Mouse (Mus musculus) bone marrow macrophage, adult 2 months (primary cell): ENCODE results near the gene Chrm1. TPM values are rescaled to one million over a fixed set of nuclear protein-coding genes. Genes with fewer than 3 reads are reported as not detected.

Experiments
- H3K27ac ChIP-seq: 2 replicates; pipeline ENCODE4 v1.5.1; 2012; ENCODE audit warnings: low read depth, low read length; ENCODE audit not compliant: insufficient read depth
- H3K4me1 ChIP-seq: 2 replicates; pipeline ENCODE4 v1.6.1; 2012; ENCODE audit warnings: low read length; ENCODE audit not compliant: control insufficient read depth, insufficient read depth
- H3K4me3 ChIP-seq: 2 replicates; pipeline ENCODE4 v1.5.1; 2012; ENCODE audit warnings: mild to moderate bottlenecking, low read length, moderate library complexity; ENCODE audit not compliant: insufficient read depth
- CTCF ChIP-seq: IDR thresholded peaks from 2 replicates; pipeline ENCODE4 v1.5.1; 2012; ENCODE audit warnings: low read depth, mild to moderate bottlenecking, low read length, moderate library complexity
- POLR2A ChIP-seq: IDR thresholded peaks from 2 replicates; pipeline ENCODE4 v1.6.1; 2012; ENCODE audit warnings: mild to moderate bottlenecking, low read depth, low read length, borderline replicate concordance
- polyA plus RNA-seq: library from polyadenylated mRNA; stranded (reverse); fragments of >200 nt; gene quantifications from 2 replicates; pipeline ENCODE4 v1.2.4, GENCODE M21; 2012; ENCODE audit not compliant: missing spikeins, insufficient read depth, insufficient read length

Chrm1 gene
- polyA plus RNA-seq, 1 experiment = not detected

- no peak overlapping the region for H3K4me3 ChIP-seq
- TF ChIP-seq POLR2A (no peak), CTCF (no peak)
- no peaks in the 10 kb centered on the region for H3K4me1 ChIP-seq
- H3K27ac ChIP-seq = no peak overlapping the region
These were observed 7.8 kb upstream of the Chrm1 start for GRCm38 (mm10) chr19:8655833-8656232.

- Histone ChIP-seq H3K4me1 (no peaks in the 10 kb centered on the region), H3K4me3 (no peak overlapping the region), H3K27ac (no peak overlapping the region)
- no peak for TF ChIP-seq CTCF
- no peak for TF ChIP-seq POLR2A
These were observed 7.2 kb upstream of the Chrm1 start for GRCm38 (mm10) chr19:8656341-8656740.

- peak overlapping the region; percentile 51 for H3K4me3 ChIP-seq
- 0 out of 2 replicates have a peak, but pooled peaks cover 2% of the 10 kb centered on the region for H3K4me1 ChIP-seq
- H3K27ac ChIP-seq = no peak overlapping the region
- TF ChIP-seq POLR2A = no peak
- no peak for TF ChIP-seq CTCF
These were observed 1.7 kb upstream of the Chrm1 start for GRCm38 (mm10) chr19:8661821-8662307.

GRCm38 (mm10) chr19:8662337-8662736, 1.3 kb upstream of the Chrm1 start:
- Histone ChIP-seq H3K4me3 (peak overlapping the region; percentile 51), H3K27ac (no peak overlapping the region), H3K4me1 (0 out of 2 replicates have a peak, but pooled peaks cover 2% of the 10 kb centered on the region)
- TF ChIP-seq POLR2A (no peak), CTCF (peak; percentile 48; the same call in 1 of the 2 replicates)

GRCm38 (mm10) chr19:8663911-8664421, 377 bp downstream of the Chrm1 start:
- H3K4me3 ChIP-seq = no peak overlapping the region
- no peak for TF ChIP-seq POLR2A
- no peak for TF ChIP-seq CTCF
- H3K27ac ChIP-seq = no peak overlapping the region
- 0 out of 2 replicates have a peak, but pooled peaks cover 2% of the 10 kb centered on the region for H3K4me1 ChIP-seq

- Histone ChIP-seq H3K4me1 (0 out of 2 replicates have a peak, but pooled peaks cover 2% of the 10 kb centered on the region), H3K4me3 (no peak overlapping the region), H3K27ac (no peak overlapping the region)
- TF ChIP-seq POLR2A = no peak
- TF ChIP-seq CTCF = no peak
These were observed 1.3 kb downstream of the Chrm1 start for GRCm38 (mm10) chr19:8664859-8665258.

GRCm38 (mm10) chr19:8665746-8666145, 2.2 kb downstream of the Chrm1 start:
- TF ChIP-seq CTCF = no peak
- no peak overlapping the region for H3K4me3 ChIP-seq
- no peak overlapping the region for H3K27ac ChIP-seq
- 0 out of 2 replicates have a peak, but pooled peaks cover 2% of the 10 kb centered on the region for H3K4me1 ChIP-seq

GRCm38 (mm10) chr19:8672859-8673258, 9.3 kb downstream of the Chrm1 start:
- Histone ChIP-seq H3K4me1 (no peaks in the 10 kb centered on the region), H3K27ac (no peak overlapping the region), H3K4me3 (no peak overlapping the region)
- TF ChIP-seq CTCF (no peak), POLR2A (no peak)

- Histone ChIP-seq H3K4me3 (no peak overlapping the region), H3K4me1 (no peaks in the 10 kb centered on the region), H3K27ac (no peak overlapping the region)
- TF ChIP-seq POLR2A = no peak
- no peak for TF ChIP-seq CTCF
These were observed 9.9 kb downstream of the Chrm1 start for GRCm38 (mm10) chr19:8673336-8674063.
